Mouse (Mus musculus): Measurements from ENCODE around the gene Prr14. TPM values are rescaled to one million over a fixed set of nuclear protein-coding genes. Genes with fewer than 3 reads are reported as not detected.
"Not testable (repeated sequence)": the region's sequence is repeated elsewhere in the genome, so short reads cannot be mapped to it uniquely, and the experiment has no call there.

Prr14 gene
- total RNA-seq (2021), result 10 to 100 TPM; 31.6 to 34.8 TPM
- long read RNA-seq, partial matches to known transcripts, result 14 of 29 reads
- long read RNA-seq, other reads (novel, unspliced or antisense), result 9 of 29 reads

- not testable (repeated sequence) for DNase-seq (ENCODE audit: low spot score in 2 of 2)
Measured at GRCm38 (mm10) chr7:127459311-127459710, at the start of gene Prr14. Gene Prr14 (plus strand): TSS chr7:127459611.

- no peak for DNase-seq (ENCODE audit: low spot score in 2 of 2)
Measured at GRCm38 (mm10) chr7:127411418-127411817, 48.0 kb upstream of the Prr14 start.

DNA sequence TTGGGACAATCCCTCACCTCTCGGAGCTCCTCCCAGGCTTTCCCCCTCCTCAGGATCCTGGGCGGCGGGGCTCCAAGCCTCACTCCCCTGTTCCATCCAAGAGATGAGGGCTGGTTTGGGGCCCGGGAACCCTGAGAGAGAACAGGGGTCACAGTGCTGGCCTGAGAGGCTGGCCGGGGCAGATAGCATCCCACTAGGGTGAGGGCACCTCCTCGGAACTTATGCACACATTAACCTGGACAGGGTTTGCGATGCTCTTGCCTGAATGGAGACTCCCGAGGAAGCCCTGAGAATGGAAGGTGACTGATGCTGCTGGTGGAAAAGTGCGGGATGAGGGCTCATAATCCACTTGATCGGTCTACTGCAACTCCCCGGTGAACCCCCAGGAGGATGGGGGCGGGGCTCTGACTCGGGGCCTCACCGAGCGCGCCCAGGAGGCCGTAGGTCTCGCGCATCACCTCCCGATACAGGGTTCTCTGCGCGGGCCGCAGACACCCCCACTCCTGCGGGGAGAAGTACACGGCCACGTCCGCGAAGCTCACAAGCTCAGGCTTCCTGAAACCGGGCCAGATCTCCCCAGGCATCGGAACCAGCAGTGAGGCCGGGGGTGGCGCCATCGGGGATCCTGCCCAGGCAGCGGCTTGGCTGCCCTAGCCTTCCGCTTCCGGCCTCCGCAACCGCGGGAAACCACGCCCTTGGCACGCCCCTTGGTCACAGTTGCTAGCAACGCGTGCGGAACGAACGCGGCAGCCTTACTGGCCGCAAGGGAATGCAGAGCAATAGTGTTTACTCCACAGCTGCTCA lies 37.8 kb upstream of the Prr14 start, which contains the start of gene Zfp688:
TSS of gene Zfp688 (minus strand) at position 681 of the 804 bp plus-strand sequence.
- DNase-seq (ENCODE audit: low spot score in 2 of 2), result peak; percentile 92 to 95

GRCm38 (mm10) chr7:127422247-127422646 lies 37.2 kb upstream of the Prr14 start:
- DNase-seq (ENCODE audit: low spot score in 2 of 2), result peak in 1 of 2 experiments; percentile 43

DNA sequence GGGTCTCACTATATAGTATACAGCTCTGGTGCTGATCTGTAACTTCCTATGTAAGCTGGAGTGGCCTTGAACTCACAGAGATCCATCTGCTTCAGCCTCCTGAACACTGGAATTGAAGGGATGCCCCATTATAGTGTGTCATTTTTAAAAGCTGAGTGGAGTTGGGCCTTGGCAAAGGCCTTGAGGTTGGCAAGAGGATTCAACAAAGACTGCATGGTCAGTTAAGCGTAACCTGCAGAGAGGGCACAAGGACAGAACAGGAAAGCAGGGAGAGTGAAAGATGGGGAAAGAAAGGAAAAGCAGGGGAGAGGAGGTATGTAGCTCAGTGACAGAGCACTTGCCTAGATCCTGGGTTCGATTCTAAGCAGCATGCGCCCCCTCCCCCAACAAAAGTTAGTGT lies 34.1 kb upstream of the Prr14 start:
- no peak for DNase-seq (ENCODE audit: low spot score in 2 of 2)

GRCm38 (mm10) chr7:127425911-127426310 lies 33.5 kb upstream of the Prr14 start:
- no peak for DNase-seq (ENCODE audit: low spot score in 2 of 2)

DNA sequence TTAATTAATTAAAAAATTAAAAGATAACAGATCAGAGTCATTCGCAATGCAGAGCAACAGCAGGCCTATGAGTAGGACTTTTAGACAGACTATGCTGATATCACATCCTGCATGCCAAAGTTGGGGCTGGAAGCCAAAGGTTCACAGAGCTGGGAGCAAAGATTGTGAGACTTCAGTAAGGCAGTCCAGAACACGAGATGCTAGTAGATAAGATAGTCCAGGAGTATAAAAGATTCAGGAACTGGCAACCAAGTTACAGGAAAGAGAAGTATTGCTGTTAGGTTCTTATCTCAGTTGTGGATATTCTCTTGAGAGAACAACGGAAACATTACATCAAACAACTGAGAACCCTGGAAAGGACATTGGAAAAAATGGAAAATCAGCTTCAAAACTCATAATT lies 33.1 kb upstream of the Prr14 start:
- no peak for DNase-seq (ENCODE audit: low spot score in 2 of 2)

DNA sequence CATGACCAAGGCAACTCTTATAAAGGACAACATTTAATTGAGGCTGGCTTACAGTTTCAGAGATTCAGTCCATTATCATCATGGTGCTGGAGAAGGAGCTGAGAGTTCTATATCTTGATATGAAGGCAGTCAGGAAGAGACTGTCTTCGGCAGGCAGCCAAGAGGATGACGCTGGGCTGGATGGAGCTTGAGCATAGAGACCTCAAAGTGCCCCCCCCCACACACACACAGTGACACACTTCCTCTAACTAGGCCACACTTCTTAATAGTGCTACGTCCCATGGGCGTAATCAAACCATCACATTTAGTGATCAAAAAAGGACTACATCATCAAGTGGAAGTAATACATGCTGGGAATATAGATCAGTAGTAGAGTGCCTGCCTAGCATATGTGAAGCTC lies 24.2 kb upstream of the Prr14 start:
- no peak for DNase-seq (ENCODE audit: low spot score in 2 of 2)

GRCm38 (mm10) chr7:127437724-127438123 lies 21.7 kb upstream of the Prr14 start:
- DNase-seq (ENCODE audit: low spot score in 2 of 2), result no peak

DNA sequence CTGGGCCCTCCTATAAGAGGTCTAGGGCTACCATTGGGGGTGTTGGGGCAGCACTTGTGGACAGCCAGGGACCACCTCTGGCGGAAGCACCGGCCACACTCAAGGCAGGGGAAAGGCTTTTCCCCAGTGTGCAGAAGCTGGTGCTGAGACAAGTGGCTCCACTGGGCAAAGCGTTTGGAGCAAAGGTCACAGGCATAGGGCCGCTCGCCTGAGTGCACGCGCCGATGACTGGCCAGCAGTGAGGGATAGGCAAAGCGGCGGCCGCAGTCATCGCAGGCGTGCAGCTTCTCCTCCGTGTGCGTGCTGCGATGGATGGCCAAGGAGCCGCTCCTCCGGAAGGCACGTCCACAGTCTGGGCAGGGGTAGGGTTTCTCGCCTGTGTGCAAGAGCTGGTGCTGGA lies 15.4 kb upstream of the Prr14 start:
- no peak for DNase-seq (ENCODE audit: low spot score in 2 of 2)

GRCm38 (mm10) chr7:127448521-127449300 lies 10.7 kb upstream of the Prr14 start, which contains the start of gene Zfp689:
Gene Zfp689 (minus strand): TSS chr7:127449158.
- DNase-seq (ENCODE audit: low spot score in 2 of 2), result peak; percentile 90 to 92

DNA sequence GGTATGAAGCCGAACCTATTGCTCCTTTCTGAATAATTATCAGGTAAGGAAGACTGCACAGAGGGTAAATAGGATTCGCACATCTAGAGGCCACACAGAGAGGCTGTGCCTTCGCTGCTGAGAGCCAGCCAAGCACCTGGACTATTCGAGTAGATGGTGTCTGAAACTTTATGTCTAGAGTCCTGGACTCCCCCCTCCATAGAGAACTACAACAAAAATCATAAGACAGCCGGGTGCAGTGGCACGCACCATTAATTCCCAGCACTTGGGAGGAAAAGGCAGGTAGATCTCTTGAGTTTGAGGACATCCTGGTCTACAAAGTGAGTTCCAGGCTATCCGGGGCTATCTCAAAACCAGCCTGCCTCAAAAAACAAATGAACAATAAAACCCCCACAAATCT lies 9.4 kb upstream of the Prr14 start:
- no peak for DNase-seq (ENCODE audit: low spot score in 2 of 2)

DNA sequence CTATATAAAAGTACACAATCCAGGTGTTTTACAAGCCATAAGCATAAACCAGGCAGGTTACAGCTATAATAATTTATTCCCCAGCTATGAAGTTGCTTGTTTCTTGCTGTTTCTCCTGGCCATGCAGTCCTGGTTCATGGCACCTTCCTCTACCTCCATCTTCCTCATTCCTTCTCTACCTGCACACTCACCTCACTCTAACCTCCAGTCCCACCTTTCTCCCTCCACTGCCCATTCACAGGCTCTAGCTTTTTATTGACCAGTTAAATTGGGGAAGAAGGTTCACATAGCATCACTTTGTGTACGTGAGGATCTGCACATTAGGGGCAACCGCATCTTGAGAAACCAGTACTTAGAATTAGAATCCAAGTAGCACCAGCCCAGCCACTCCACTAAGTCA lies 6.4 kb upstream of the Prr14 start:
- DNase-seq (ENCODE audit: low spot score in 2 of 2), result no peak

- DNase-seq (ENCODE audit: low spot score in 2 of 2), result no peak
Measured at GRCm38 (mm10) chr7:127454905-127455304, 4.5 kb upstream of the Prr14 start.

DNA sequence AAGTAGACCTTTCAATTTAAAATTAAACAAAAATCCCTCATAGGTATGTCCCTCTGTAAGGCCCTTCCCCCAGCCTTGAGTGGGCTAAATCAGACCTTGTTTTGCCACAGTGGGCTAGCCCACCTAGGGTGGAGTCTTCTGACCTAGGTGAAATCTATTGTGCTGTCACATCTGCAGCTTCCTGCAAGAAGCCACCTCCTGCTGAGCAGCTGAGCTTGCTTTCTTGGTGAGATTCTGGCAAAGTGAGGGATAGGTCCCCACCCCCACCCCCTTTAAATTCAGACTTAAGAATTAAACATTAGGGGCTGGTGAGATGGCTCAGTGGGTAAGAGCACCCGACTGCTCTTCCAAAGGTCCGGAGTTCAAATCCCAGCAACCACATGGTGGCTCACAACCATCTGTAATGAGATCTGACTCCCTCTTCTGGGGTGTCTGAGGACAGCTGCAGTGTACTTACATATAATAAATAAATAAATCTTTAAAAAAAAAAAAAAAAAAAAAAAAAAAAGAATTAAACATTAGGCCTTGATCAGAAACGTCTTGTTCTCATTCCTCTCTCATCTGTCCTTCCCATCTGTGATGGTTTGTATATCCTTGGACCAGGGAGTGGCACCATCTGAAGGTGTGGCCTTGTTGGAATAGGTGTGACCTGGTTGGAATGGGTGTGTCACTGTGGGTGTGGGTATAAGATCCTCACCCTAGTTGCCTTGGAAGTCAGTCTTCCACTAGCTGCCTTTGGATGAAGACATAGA lies 864 bp upstream of the Prr14 start:
- DNase-seq (ENCODE audit: low spot score in 2 of 2), result not testable (repeated sequence)

DNA sequence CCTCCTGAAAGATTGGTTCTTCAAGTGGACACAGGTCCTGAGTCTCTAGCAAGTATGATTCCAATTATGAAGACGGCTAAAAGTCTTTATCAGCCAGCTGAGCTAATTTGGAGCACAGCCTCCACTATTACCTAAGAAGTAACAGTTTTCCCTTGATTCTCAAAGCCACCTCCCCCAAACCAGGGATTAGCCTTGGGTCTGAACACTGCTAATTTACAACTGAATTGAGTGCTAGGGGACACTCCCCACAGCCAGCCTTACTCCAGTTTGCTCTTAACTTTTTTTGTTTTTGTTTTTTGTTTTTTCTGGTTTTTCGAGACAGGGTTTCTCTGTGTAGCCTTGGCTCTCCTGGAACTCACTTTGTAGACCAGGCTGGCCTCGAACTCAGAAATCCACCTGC lies 5.8 kb downstream of the Prr14 start:
- DNase-seq (ENCODE audit: low spot score in 2 of 2), result no peak

- DNase-seq (ENCODE audit: low spot score in 2 of 2), result not testable (repeated sequence)
Measured at GRCm38 (mm10) chr7:127465670-127466069, 6.3 kb downstream of the Prr14 start.

DNA sequence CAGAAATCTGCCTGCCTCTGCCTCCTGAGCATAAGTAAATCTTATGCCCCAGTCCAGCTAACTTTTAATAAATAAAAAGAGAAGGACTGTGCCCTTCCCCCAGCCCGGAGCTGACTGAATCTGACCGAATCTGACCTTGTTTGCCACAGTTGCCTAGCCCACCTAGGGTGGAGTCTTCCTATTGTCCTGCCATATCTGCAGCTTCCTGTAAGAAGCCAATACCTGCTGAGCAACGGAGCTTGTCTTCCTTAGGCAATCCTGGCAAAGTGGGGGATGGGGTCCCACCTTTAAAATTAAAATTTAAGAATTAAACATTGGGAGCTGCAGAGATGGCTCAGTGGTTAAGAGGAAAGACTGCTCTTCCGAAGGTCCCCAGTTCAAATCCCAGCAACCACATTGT lies 7.2 kb downstream of the Prr14 start:
- DNase-seq (ENCODE audit: low spot score in 2 of 2), result no peak

GRCm38 (mm10) chr7:127470011-127470715 lies 10.8 kb downstream of the Prr14 start:
- DNase-seq (ENCODE audit: low spot score in 2 of 2), result no peak

DNA sequence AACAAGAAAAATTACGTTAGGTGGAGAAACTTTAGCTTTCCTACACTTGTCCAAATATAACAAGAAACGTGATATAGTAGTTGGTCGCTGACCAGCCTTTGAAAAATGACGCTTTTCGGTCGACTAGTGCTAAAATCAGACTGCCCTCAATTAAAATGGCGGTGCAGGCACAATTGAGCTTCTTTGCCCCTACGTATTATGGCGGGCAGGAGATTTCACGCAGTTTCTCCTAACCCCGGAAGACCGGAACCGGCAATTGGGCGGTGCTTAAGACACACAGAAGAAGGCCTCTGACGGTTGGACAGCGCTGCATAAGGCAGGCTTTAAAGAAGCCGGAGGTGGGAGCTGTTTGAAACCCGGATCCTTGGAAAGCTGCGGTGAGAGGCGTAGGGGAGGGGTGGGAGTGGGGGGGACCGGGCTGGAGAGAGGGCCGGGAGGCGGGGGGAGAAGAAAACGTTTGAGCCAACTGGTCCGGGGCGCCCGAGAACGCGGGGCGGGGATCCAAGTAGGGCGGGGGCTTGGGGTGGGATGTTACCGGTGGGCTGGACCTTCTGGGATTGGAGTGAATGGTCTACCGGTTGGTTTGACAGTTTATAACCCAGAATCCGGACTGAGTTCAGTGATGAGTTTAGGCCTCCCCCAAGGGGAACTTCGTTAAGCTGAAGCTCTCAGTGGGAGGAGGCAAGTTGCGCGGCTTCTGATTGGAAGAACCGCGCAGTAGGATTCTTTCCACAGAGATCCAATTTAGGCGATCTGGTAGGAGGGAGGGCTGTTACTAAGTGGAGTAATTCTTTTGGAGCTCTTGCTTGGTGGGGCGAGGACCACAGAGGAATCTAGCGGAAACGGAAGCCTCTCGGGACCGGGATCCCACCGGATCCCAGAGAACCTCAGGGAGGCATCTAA lies 11.6 kb downstream of the Prr14 start:
- DNase-seq (ENCODE audit: low spot score in 2 of 2), result peak; percentile 83 to 89
